Mouse (Mus musculus) heart, postnatal 0 days (tissue): ENCODE data around the gene Trp53. TPM values are rescaled to one million over a fixed set of nuclear protein-coding genes. Genes with fewer than 3 reads are reported as not detected.

Experiments used
- ATAC-seq: fragments of 200-750 bp; cut with Nextera tagmentation; 2 replicates; pipeline ENCODE4 v1.8.0; 2017; ENCODE audit warnings: low read depth, moderate number of reproducible peaks, moderate library complexity; ENCODE audit not compliant: insufficient read depth
- DNase-seq: peaks from one replicate; pipeline ENCODE4 v3.0.0-alpha.2; 2016; ENCODE audit warnings: low spot score
- H3K27ac ChIP-seq: fragments of 300-500 bp; sonication (generic); 2 replicates; pipeline ENCODE4 v1.5.1; 2014; ENCODE audit warnings: low read depth, mild to moderate bottlenecking
- H3K27me3 ChIP-seq: fragments of 300-500 bp; sonication (generic); 2 replicates; pipeline ENCODE4 v1.6.1; 2014; ENCODE audit warnings: low read length, mixed read lengths; ENCODE audit not compliant: control insufficient read depth, insufficient read depth
- H3K36me3 ChIP-seq: fragments of 300-500 bp; sonication (generic); replicated peaks from 2 replicates; pipeline ENCODE4 v1.6.1; 2014; ENCODE audit warnings: low read length, mixed read lengths; ENCODE audit not compliant: control insufficient read depth, insufficient read depth
- H3K4me1 ChIP-seq: fragments of 300-500 bp; sonication (generic); 2 replicates; pipeline ENCODE4 v1.6.1; 2014; ENCODE audit warnings: antibody characterized with exemption; ENCODE audit not compliant: control insufficient read depth, insufficient read depth
- H3K4me2 ChIP-seq: fragments of 300-500 bp; sonication (generic); 2 replicates; pipeline ENCODE4 v1.6.1; 2014; ENCODE audit warnings: low read depth, mild to moderate bottlenecking, low read length, moderate library complexity
- H3K4me3 ChIP-seq: fragments of 300-500 bp; sonication (generic); 2 replicates; pipeline ENCODE4 v1.5.1; 2014; ENCODE audit warnings: low read depth, low read length
- H3K9ac ChIP-seq: fragments of 300-500 bp; sonication (generic); replicated peaks from 2 replicates; pipeline ENCODE4 v1.6.1; 2014; ENCODE audit warnings: low read depth, low read length, mixed read lengths
- H3K9me3 ChIP-seq: fragments of 300-500 bp; sonication (generic); replicated peaks from 2 replicates; pipeline ENCODE4 v1.6.1; 2016; ENCODE audit warnings: low read length; ENCODE audit not compliant: control insufficient read depth
- CTCF ChIP-seq: IDR thresholded peaks from 2 replicates; pipeline ENCODE4 v1.5.1; 2016; ENCODE audit warnings: antibody characterized with exemption, control low read depth, low read depth
- EP300 ChIP-seq: IDR thresholded peaks from 2 replicates; pipeline ENCODE4 v1.6.1; 2016; ENCODE audit warnings: antibody characterized with exemption, low read depth
- WGBS: fragments of 180-500 bp; shearing (Covaris S2); extraction: QIAGEN DNeasy Blood & Tissue Kit; methylation state at CpG from one replicate; pipeline ENCODE4 v1.1.7; 2014; 5-methylcytosine and 5-hydroxymethylcytosine counted together
- polyA plus RNA-seq: library from polyadenylated mRNA; unstranded; fragments of >200 nt; fragmentation: Nextera tagmentation; extraction: Ambion mirVana; gene quantifications from 2 replicates; pipeline ENCODE4 v1.2.1, GENCODE M21; 2015
- total RNA-seq: library from RNA; depleted of rRNA; stranded (reverse); fragments of >200 nt; gene quantifications from 2 replicates; pipeline ENCODE4 v1.2.3, GENCODE M21; 2014; ENCODE audit warnings: low replicate concordance

Gene Trp53
- total and polyA plus RNA-seq, 2 experiments from 2014 or later: 31.5 to 33.6 TPM

- no peaks in the 10 kb centered on the region for H3K9me3 ChIP-seq
- no peaks in the 10 kb centered on the region for H3K27me3 ChIP-seq
- no peak for DNase-seq
- H3K4me1 ChIP-seq: 0 out of 2 replicates have a peak, but pooled peaks cover 12% of the 10 kb centered on the region
- no peak overlapping the region for H3K9ac ChIP-seq
- 54% methylated on average over 3 of the region's 3 CpGs for WGBS
- no peak overlapping the region for H3K4me2 ChIP-seq
- no peak overlapping the region for H3K27ac ChIP-seq
- ATAC-seq: no peak
- TF ChIP-seq EP300 (no peak), CTCF (no peak)
- peaks cover 39% of the 10 kb centered on the region for H3K36me3 ChIP-seq
- H3K4me3 ChIP-seq: no peak overlapping the region
Observed at GRCm38 (mm10) chr11:69564391-69564790, 15.8 kb upstream of the Trp53 start.

- DNase-seq (no peak), ATAC-seq (no peak)
- no peak overlapping the region for H3K4me3 ChIP-seq
- 0 out of 2 replicates have a peak, but pooled peaks cover 12% of the 10 kb centered on the region for H3K4me1 ChIP-seq
- TF ChIP-seq CTCF: no peak
- no peak for TF ChIP-seq EP300
- H3K27me3 ChIP-seq: no peaks in the 10 kb centered on the region
- H3K9me3 ChIP-seq: no peaks in the 10 kb centered on the region
- H3K27ac ChIP-seq: no peak overlapping the region
- WGBS: 78% methylated on average over 8 of the region's 8 CpGs
- H3K4me2 ChIP-seq: no peak overlapping the region
- no peak overlapping the region for H3K9ac ChIP-seq
- peaks cover 47% of the 10 kb centered on the region for H3K36me3 ChIP-seq
Observed at GRCm38 (mm10) chr11:69565131-69565530, 15.0 kb upstream of the Trp53 start.

- no peak overlapping the region for H3K27ac ChIP-seq
- WGBS: 50% methylated on average over 3 of the region's 3 CpGs
- no peak overlapping the region for H3K9ac ChIP-seq
- no peaks in the 10 kb centered on the region for H3K9me3 ChIP-seq
- ATAC-seq: no peak
- peaks cover 13% of the 10 kb centered on the region; the same call in 1 of the 2 replicates for H3K4me1 ChIP-seq
- H3K4me2 ChIP-seq: no peak overlapping the region
- H3K36me3 ChIP-seq: peaks cover 9% of the 10 kb centered on the region
- no peak overlapping the region for H3K4me3 ChIP-seq
- H3K27me3 ChIP-seq: no peaks in the 10 kb centered on the region
- DNase-seq: peak; percentile 61
- TF ChIP-seq EP300: no peak
- peak; percentile 63 for TF ChIP-seq CTCF
Observed at GRCm38 (mm10) chr11:69575220-69575619, 4.9 kb upstream of the Trp53 start.

GRCm38 (mm10) chr11:69576307-69576706, 3.9 kb upstream of the Trp53 start:
- Histone ChIP-seq H3K4me2 (no peak overlapping the region), H3K27ac (no peak overlapping the region), H3K27me3 (no peaks in the 10 kb centered on the region), H3K4me3 (no peak overlapping the region), H3K9me3 (no peaks in the 10 kb centered on the region), H3K36me3 (no peaks in the 10 kb centered on the region; the same call in 1 of the 2 replicates), H3K4me1 (peaks cover 13% of the 10 kb centered on the region; the same call in 1 of the 2 replicates), H3K9ac (no peak overlapping the region)
- ATAC-seq (no peak), DNase-seq (no peak)
- WGBS: 58% methylated on average over 5 of the region's 5 CpGs
- TF ChIP-seq CTCF (no peak), EP300 (no peak)

GRCm38 (mm10) chr11:69578301-69578700, 1.9 kb upstream of the Trp53 start:
- H3K36me3 ChIP-seq: no peaks in the 10 kb centered on the region; the same call in 1 of the 2 replicates
- peak overlapping the region; percentile 72 for H3K4me3 ChIP-seq
- no peaks in the 10 kb centered on the region for H3K9me3 ChIP-seq
- no peak for ATAC-seq
- no peaks in the 10 kb centered on the region for H3K27me3 ChIP-seq
- no peak for TF ChIP-seq EP300
- TF ChIP-seq CTCF: no peak
- H3K27ac ChIP-seq: no peak overlapping the region
- 12% methylated on average over 15 of the region's 15 CpGs for WGBS
- no peak for DNase-seq
- peak overlapping the region; percentile 64 for H3K9ac ChIP-seq
- peak overlapping the region; percentile 93 for H3K4me2 ChIP-seq
- peaks cover 20% of the 10 kb centered on the region; the same call in 1 of the 2 replicates for H3K4me1 ChIP-seq
